Comparison of ENCODE assay signal across 18 mouse cellular contexts in the genomic region with DNA sequence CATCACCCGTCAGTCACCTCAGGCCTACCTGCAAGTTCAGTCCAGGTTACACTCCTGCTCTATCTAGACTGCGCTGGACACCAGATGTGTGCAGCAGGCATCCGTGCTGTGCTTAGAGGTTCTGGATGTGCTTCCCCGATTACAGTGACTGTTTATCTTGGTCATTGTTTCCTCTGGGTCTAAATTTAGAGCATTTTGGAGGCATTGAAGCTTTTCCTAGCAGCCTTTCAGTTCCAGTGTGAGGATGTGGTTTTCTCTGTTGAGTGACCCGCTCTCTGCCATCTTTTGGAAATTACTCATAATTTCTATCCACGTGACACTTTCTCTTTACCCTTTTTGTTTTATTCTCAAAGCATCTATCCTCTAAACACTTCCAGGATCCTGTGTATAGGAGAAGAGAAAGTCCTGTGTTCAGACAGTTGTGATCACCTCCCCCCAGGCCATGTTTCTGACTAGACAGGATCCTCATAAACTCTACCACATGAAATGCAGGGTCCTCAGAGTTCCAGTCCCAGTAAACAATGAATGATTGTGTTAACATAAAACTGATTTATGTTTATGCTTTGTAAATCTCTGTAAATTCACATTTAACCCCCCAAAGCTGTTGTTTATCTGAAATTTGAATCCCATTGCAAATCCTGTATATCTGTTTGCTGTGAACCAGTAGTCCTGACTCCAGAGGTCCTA.
DNase-seq lines count a peak whose midpoint lies in the region; ATAC-seq and TF ChIP-seq lines count a peak whose summit lies in the region.
"Had no signal": no experiment of that assay in that cellular context is flagged by ENCODE, and none has a peak within 500 bp of the region (broad histone marks: within the 10 kb centered on the region; RNA-seq: fewer than 3 reads in every experiment).

No protein-coding gene starts in this region.

- H3K36me3 ChIP-seq in intestine, embryonic 14.5 days (ENCODE audit: control insufficient read depth, insufficient read depth, low read length), result no peaks in the 10 kb centered on the region
- H3K36me3 ChIP-seq in intestine, postnatal 0 days (ENCODE audit: control insufficient read depth, insufficient read depth), result no peaks in the 10 kb centered on the region
- H3K36me3 ChIP-seq in lung, embryonic 16.5 days (ENCODE audit: control insufficient read depth, insufficient read depth, low read length), result no peaks in the 10 kb centered on the region
- H3K36me3 ChIP-seq in stomach, embryonic 16.5 days (ENCODE audit: control insufficient read depth, insufficient read depth, low read length), result no peaks in the 10 kb centered on the region
- no peaks in the 10 kb centered on the region for H3K36me3 ChIP-seq in forebrain, embryonic 14.5 days (ENCODE audit: control insufficient read depth, insufficient read depth, low read length)
- H3K36me3 ChIP-seq: embryonic facial prominence, embryonic 12.5 days; heart, embryonic 15.5 days; lung, embryonic 15.5 days had no signal

- no peak overlapping the region for H3K4me3 ChIP-seq in intestine, embryonic 14.5 days (ENCODE audit: low read depth, low read length)
- no peak overlapping the region for H3K4me3 ChIP-seq in intestine, postnatal 0 days (ENCODE audit: low read depth, low read length)
- no peak overlapping the region for H3K4me3 ChIP-seq in lung, embryonic 16.5 days (ENCODE audit: low read length)
- no peak overlapping the region for H3K4me3 ChIP-seq in stomach, embryonic 16.5 days (replicated peaks; ENCODE audit: low read length)
- no peak overlapping the region for H3K4me3 ChIP-seq in forebrain, embryonic 14.5 days (ENCODE audit: low read depth, low read length)
- H3K4me3 ChIP-seq: embryonic facial prominence, embryonic 12.5 days; heart, embryonic 15.5 days; lung, embryonic 15.5 days had no signal

- H3K9me3 ChIP-seq in intestine, embryonic 14.5 days (ENCODE audit: control insufficient read depth, low read length), result no peaks in the 10 kb centered on the region
- no peaks in the 10 kb centered on the region for H3K9me3 ChIP-seq in intestine, postnatal 0 days (ENCODE audit: control insufficient read depth)
- H3K9me3 ChIP-seq in lung, embryonic 16.5 days (ENCODE audit: control insufficient read depth, low read length), result no peaks in the 10 kb centered on the region
- H3K9me3 ChIP-seq in stomach, embryonic 16.5 days (replicated peaks; ENCODE audit: control insufficient read depth, low read length), result no peaks in the 10 kb centered on the region
- no peaks in the 10 kb centered on the region for H3K9me3 ChIP-seq in forebrain, embryonic 14.5 days (replicated peaks; ENCODE audit: control insufficient read depth, low read length)
- H3K9me3 ChIP-seq: embryonic facial prominence, embryonic 12.5 days; heart, embryonic 15.5 days; lung, embryonic 15.5 days had no signal

- no peaks in the 10 kb centered on the region for H3K27me3 ChIP-seq in intestine, embryonic 14.5 days (replicated peaks; ENCODE audit: control insufficient read depth, insufficient read depth, low read length)
- H3K27me3 ChIP-seq in intestine, postnatal 0 days (replicated peaks; ENCODE audit: control insufficient read depth, insufficient read depth, low read length), result no peaks in the 10 kb centered on the region
- no peaks in the 10 kb centered on the region for H3K27me3 ChIP-seq in lung, embryonic 16.5 days (ENCODE audit: control insufficient read depth, insufficient read depth, low read depth, low read length)
- H3K27me3 ChIP-seq in Patski, result no peaks in the 10 kb centered on the region
- no peaks in the 10 kb centered on the region for H3K27me3 ChIP-seq in stomach, embryonic 16.5 days (ENCODE audit: control insufficient read depth, insufficient read depth, low read length)
- no peaks in the 10 kb centered on the region for H3K27me3 ChIP-seq in forebrain, embryonic 14.5 days (replicated peaks; ENCODE audit: control insufficient read depth, insufficient read depth, low read length)
- H3K27me3 ChIP-seq: embryonic facial prominence, embryonic 12.5 days; heart, embryonic 15.5 days; lung, embryonic 15.5 days had no signal

- H3K4me1 ChIP-seq in intestine, embryonic 14.5 days (replicated peaks; ENCODE audit: control insufficient read depth, insufficient read depth, low read length), result peaks cover 23% of the 10 kb centered on the region
- H3K4me1 ChIP-seq in intestine, postnatal 0 days (replicated peaks; ENCODE audit: control insufficient read depth, insufficient read depth, low read length), result no peaks in the 10 kb centered on the region; the same call in 1 of the 2 replicates
- H3K4me1 ChIP-seq in lung, embryonic 16.5 days (replicated peaks; ENCODE audit: control insufficient read depth, insufficient read depth, low read length), result peaks cover 10% of the 10 kb centered on the region
- H3K4me1 ChIP-seq in stomach, embryonic 16.5 days (ENCODE audit: control insufficient read depth, insufficient read depth, low read length), result peaks cover 5% of the 10 kb centered on the region; the same call in 1 of the 2 replicates
- no peaks in the 10 kb centered on the region for H3K4me1 ChIP-seq in forebrain, embryonic 14.5 days (ENCODE audit: control insufficient read depth, insufficient read depth, low read length)

- POLR2A ChIA-PET in Patski (lab: Charles Lee), result interaction anchor here (0.8 kb wide), 1 partner anchor 200 kb away, joined by 3 read pairs; no protein-coding TSS in a partner anchor

- H3K9ac ChIP-seq in intestine, embryonic 14.5 days (ENCODE audit: low read length), result no peak overlapping the region
- H3K9ac ChIP-seq in intestine, postnatal 0 days (ENCODE audit: low read depth, low read length), result no peak overlapping the region
- no peak overlapping the region for H3K9ac ChIP-seq in lung, embryonic 16.5 days (ENCODE audit: low read length)
- no peak overlapping the region for H3K9ac ChIP-seq in stomach, embryonic 16.5 days (ENCODE audit: low read length)
- no peak overlapping the region for H3K9ac ChIP-seq in forebrain, embryonic 14.5 days (ENCODE audit: low read length)
- H3K9ac ChIP-seq: embryonic facial prominence, embryonic 12.5 days; heart, embryonic 15.5 days; hindbrain, embryonic 14.5 days; lung, embryonic 15.5 days had no signal

- DNase-seq in intestine, embryonic 14.5 days (ENCODE audit: low spot score), result no peak
- no peak for DNase-seq in lung, postnatal 36 days
- DNase-seq in Patski (ENCODE audit: low read depth, low spot score), result no peak
- DNase-seq in forebrain, embryonic 14.5 days (ENCODE audit: low spot score), result no peak
- no peak for DNase-seq in yolk sac, embryonic 10.5 days (ENCODE audit: low spot score)
- DNase-seq: cerebellum, adult 11-12 months; gastrocnemius, postnatal 25 days; left cerebral cortex, postnatal 4 days; thymus, adult 18-20 months had no signal

- peak overlapping the region; percentile 38; the same call in 1 of the 2 replicates for H3K27ac ChIP-seq in intestine, embryonic 14.5 days (ENCODE audit: low read depth)
- H3K27ac ChIP-seq in intestine, postnatal 0 days (ENCODE audit: low read depth, low read length), result no peak overlapping the region
- H3K27ac ChIP-seq in lung, embryonic 16.5 days (ENCODE audit: low read length), result peak overlapping the region; percentile 58
- H3K27ac ChIP-seq in stomach, embryonic 16.5 days (ENCODE audit: low read length), result peak overlapping the region; percentile 43; the same call in 1 of the 2 replicates
- no peak overlapping the region for H3K27ac ChIP-seq in forebrain, embryonic 14.5 days (ENCODE audit: low read depth, low read length)
- H3K27ac ChIP-seq: embryonic facial prominence, embryonic 12.5 days; heart, embryonic 15.5 days; hindbrain, embryonic 14.5 days; lung, embryonic 15.5 days had no signal

- in situ Hi-C loops in Patski (cut with MboI; ENCODE audit: low pct_unique_long_range_greater_than_20kb), result no loop called here

- no peak overlapping the region for H3K4me2 ChIP-seq in intestine, embryonic 14.5 days (ENCODE audit: low read length)
- H3K4me2 ChIP-seq in intestine, postnatal 0 days (replicated peaks; ENCODE audit: low read depth), result no peak overlapping the region
- no peak overlapping the region for H3K4me2 ChIP-seq in lung, embryonic 16.5 days (ENCODE audit: low read depth, low read length)
- no peak overlapping the region for H3K4me2 ChIP-seq in stomach, embryonic 16.5 days (ENCODE audit: low read depth, low read length)
- H3K4me2 ChIP-seq in forebrain, embryonic 14.5 days (ENCODE audit: low read length), result no peak overlapping the region
- H3K4me2 ChIP-seq: embryonic facial prominence, embryonic 12.5 days; heart, embryonic 15.5 days; hindbrain, embryonic 14.5 days; liver, embryonic 11.5 days; lung, embryonic 15.5 days; midbrain, embryonic 11.5 days had no signal

- no peak for ATAC-seq in intestine, embryonic 14.5 days (replicated peaks; ENCODE audit: low FRiP score, low TSS enrichment, low read depth)
- no peak for ATAC-seq in intestine, postnatal 0 days
- peak; percentile 51 for ATAC-seq in lung, embryonic 16.5 days (ENCODE audit: low read depth)
- ATAC-seq in Patski, result peak; percentile 77
- ATAC-seq in stomach, embryonic 16.5 days (ENCODE audit: insufficient read depth, low FRiP score), result peak; percentile 37; the same call in 1 of the 2 replicates
- ATAC-seq in forebrain, embryonic 14.5 days, result no peak

- CTCF ChIA-PET in Patski (lab: Charles Lee), result interaction anchor here (1.0 to 1.6 kb wide), 6 partner anchors 17 to 229 kb away, joined by 3 to 4 read pairs (median 3); no protein-coding TSS in a partner anchor

- no peak for TF ChIP-seq CTCF in intestine, postnatal 0 days (IDR thresholded peaks at IDR 0.05; ENCODE audit: low read depth)
- TF ChIP-seq CTCF in Patski (IDR thresholded peaks at IDR 0.05), result no peak

- 46% methylated on average over 6 of the region's 6 CpGs for WGBS in intestine, embryonic 14.5 days
- 61% methylated on average over 6 of the region's 6 CpGs for WGBS in intestine, postnatal 0 days
- 46% methylated on average over 6 of the region's 6 CpGs for WGBS in lung, embryonic 16.5 days
- 49% methylated on average over 6 of the region's 6 CpGs for WGBS in stomach, embryonic 16.5 days
- 86% methylated on average over 6 of the region's 6 CpGs for WGBS in forebrain, embryonic 14.5 days

Comparison
In these comparisons a context has a peak if more than half of its experiments do, and no peak if none do; other contexts are left out.
1. H3K27ac ChIP-seq: peak in intestine, embryonic 14.5 days (single experiment), lung, embryonic 16.5 days (single experiment) and stomach, embryonic 16.5 days (single experiment); none in intestine, postnatal 0 days (single experiment) and forebrain, embryonic 14.5 days (single experiment).
2. ATAC-seq: peak in lung, embryonic 16.5 days (single experiment), Patski (single experiment) and stomach, embryonic 16.5 days (single experiment); none in intestine, embryonic 14.5 days (single experiment), intestine, postnatal 0 days (single experiment) and forebrain, embryonic 14.5 days (single experiment).